Mouse (Mus musculus) hindbrain, embryonic 11.5 days (tissue): ENCODE data around the gene Dnajc17. TPM values are rescaled to one million over a fixed set of nuclear protein-coding genes. Genes with fewer than 3 reads are reported as not detected.

Source experiments
- ATAC-seq: fragments of 200-750 bp; cut with Nextera tagmentation; 2 replicates; pipeline ENCODE4 v1.8.0; 2017; ENCODE audit warnings: mild to moderate bottlenecking, moderate TSS enrichment, moderate library complexity; ENCODE audit not compliant: low FRiP score
- DNase-seq: peaks from one replicate; pipeline ENCODE4 v3.0.0-alpha.2; 2015; ENCODE audit warnings: low spot score
- H3K27ac ChIP-seq: fragments of 300-500 bp; sonication (generic); 2 replicates; pipeline ENCODE4 v1.5.1; 2014; ENCODE audit warnings: mild to moderate bottlenecking, low read depth, low read length
- H3K27me3 ChIP-seq: fragments of 300-500 bp; sonication (generic); 2 replicates; pipeline ENCODE4 v1.6.1; 2014; ENCODE audit warnings: mild to moderate bottlenecking, low read length, moderate library complexity, mixed read lengths; ENCODE audit not compliant: control insufficient read depth, insufficient read depth
- H3K36me3 ChIP-seq: fragments of 300-500 bp; sonication (generic); 2 replicates; pipeline ENCODE4 v1.6.1; 2014; ENCODE audit warnings: mild to moderate bottlenecking, low read length, moderate library complexity, mixed read lengths; ENCODE audit not compliant: control insufficient read depth, insufficient read depth
- H3K4me1 ChIP-seq: fragments of 300-500 bp; sonication (generic); replicated peaks from 2 replicates; pipeline ENCODE4 v1.6.1; 2014; ENCODE audit warnings: low read length, mixed read lengths; ENCODE audit not compliant: control insufficient read depth, insufficient read depth
- H3K4me2 ChIP-seq: fragments of 300-500 bp; sonication (generic); replicated peaks from 2 replicates; pipeline ENCODE4 v1.6.1; 2014; ENCODE audit warnings: mild to moderate bottlenecking, low read depth, low read length
- H3K4me3 ChIP-seq: fragments of 300-500 bp; sonication (generic); 2 replicates; pipeline ENCODE4 v1.5.1; 2014; ENCODE audit warnings: low read depth, low read length
- H3K9ac ChIP-seq: fragments of 300-500 bp; sonication (generic); 2 replicates; pipeline ENCODE4 v1.6.1; 2014; ENCODE audit warnings: low read depth, low read length
- H3K9me3 ChIP-seq: fragments of 300-500 bp; sonication (generic); 2 replicates; pipeline ENCODE4 v1.6.1; 2016; ENCODE audit warnings: low read length; ENCODE audit not compliant: control insufficient read depth
- WGBS: fragments of 180-500 bp; shearing (Covaris S2); extraction: QIAGEN DNeasy Blood & Tissue Kit; methylation state at CpG from one replicate; pipeline ENCODE4 v1.1.7; 2014; 5-methylcytosine and 5-hydroxymethylcytosine counted together
- polyA plus RNA-seq: library from polyadenylated mRNA; unstranded; fragments of >200 nt; fragmentation: Nextera tagmentation; extraction: Ambion mirVana; gene quantifications from 2 replicates; pipeline ENCODE4 v1.2.1, GENCODE M21; 2014

Gene Dnajc17
- polyA plus RNA-seq, 1 experiment from 2014 or later = 22.2 TPM

DNA sequence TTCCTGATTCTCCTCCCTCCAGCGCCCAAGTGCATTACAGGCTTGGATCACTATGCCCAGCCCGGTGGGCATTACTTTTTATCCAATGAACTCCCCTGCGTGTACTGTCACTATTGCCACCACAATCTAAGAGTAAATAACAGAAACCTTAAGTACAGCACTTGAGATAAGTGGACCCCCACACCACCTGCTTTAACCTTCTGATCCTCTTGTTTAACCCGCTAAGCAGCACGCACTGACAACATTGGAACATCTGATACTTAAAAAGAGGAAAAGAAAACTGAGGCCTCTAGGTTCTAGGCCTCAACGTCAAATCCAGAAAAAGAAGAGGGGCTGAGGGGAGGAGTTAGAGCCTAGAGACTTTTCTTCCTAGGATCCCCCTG is 643 bp downstream of the Dnajc17 start:
- no peaks in the 10 kb centered on the region for H3K9me3 ChIP-seq
- H3K36me3 ChIP-seq = no peaks in the 10 kb centered on the region
- ATAC-seq (0 out of 2 replicates have a peak, but pooled peaks have one; percentile 1), DNase-seq (no peak)
- H3K4me3 ChIP-seq = peak overlapping the region; percentile 49
- H3K27me3 ChIP-seq = no peaks in the 10 kb centered on the region
- 29% methylated on average over 6 of the region's 6 CpGs for WGBS
- peak overlapping the region; percentile 47 for H3K4me2 ChIP-seq
- peak overlapping the region; percentile 61 for H3K9ac ChIP-seq
- peak overlapping the region; percentile 71 for H3K27ac ChIP-seq
- H3K4me1 ChIP-seq = peaks cover 2% of the 10 kb centered on the region; the same call in 1 of the 2 replicates

DNA sequence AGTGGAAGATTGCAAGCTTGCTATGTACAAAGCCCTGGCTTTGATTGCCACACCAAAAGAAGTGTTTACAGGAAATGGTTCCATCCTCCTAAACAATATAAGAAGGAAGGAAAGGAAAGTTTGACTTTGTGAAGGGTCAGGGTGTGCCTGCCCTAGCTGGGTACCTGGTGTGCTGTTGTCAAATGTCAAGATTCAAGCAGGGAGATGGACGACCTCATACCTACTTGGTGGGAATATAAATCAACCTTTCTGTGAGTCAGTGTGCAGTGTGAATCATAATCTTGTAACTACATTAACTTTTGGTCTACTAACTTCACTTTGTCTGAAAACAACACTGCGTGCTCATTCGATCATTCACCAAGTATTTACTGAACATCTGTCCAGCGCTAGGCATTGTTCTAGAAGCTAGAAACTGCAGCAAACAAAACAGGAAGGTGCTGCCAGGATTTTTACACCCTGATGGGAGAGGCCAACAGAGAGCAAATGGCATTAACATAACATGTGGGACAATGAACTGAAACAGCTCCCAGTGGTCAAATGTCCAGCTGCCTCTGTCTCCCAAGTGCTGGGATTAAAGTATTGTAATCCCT is 4.6 kb downstream of the Dnajc17 start:
- Histone ChIP-seq H3K9ac (no peak overlapping the region), H3K27ac (no peak overlapping the region), H3K27me3 (no peaks in the 10 kb centered on the region), H3K36me3 (no peaks in the 10 kb centered on the region), H3K4me2 (no peak overlapping the region), H3K4me1 (peaks cover 2% of the 10 kb centered on the region; the same call in 1 of the 2 replicates), H3K4me3 (no peak overlapping the region), H3K9me3 (no peaks in the 10 kb centered on the region)
- WGBS = 85% methylated on average over 4 of the region's 4 CpGs
- DNase-seq = no peak
- ATAC-seq = no peak

DNA sequence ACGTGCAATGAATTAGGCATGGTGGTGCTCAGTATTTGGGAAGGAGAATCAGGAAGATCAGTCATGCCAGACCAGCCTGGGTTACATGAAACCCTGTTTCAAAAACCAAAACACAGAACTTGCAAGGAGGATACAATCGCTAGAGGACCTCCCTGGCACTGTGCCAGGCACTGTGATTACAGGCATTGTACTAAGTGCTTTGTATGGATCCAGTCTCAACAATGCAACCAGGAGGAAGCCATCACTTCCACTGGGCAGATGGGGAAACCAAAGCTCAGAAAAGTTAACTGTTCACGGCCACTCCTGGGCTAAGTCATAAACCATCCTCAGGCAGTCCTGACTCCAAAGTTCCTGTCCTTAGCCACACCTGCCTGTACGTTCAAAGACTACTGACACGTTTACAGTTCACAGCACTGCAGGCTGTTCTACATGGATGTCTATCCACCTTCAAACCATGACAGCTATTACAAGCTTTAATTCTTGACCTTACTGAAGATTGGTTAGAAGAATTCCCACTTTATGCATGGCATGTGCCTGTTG is 5.6 kb downstream of the Dnajc17 start:
- ATAC-seq (no peak), DNase-seq (peak; percentile 33)
- H3K4me2 ChIP-seq = no peak overlapping the region
- peaks cover 2% of the 10 kb centered on the region; the same call in 1 of the 2 replicates for H3K4me1 ChIP-seq
- no peak overlapping the region for H3K27ac ChIP-seq
- 79% methylated on average over 5 of the region's 5 CpGs for WGBS
- H3K9ac ChIP-seq = no peak overlapping the region
- no peaks in the 10 kb centered on the region for H3K9me3 ChIP-seq
- H3K4me3 ChIP-seq = no peak overlapping the region
- H3K27me3 ChIP-seq = no peaks in the 10 kb centered on the region
- no peaks in the 10 kb centered on the region for H3K36me3 ChIP-seq

DNA sequence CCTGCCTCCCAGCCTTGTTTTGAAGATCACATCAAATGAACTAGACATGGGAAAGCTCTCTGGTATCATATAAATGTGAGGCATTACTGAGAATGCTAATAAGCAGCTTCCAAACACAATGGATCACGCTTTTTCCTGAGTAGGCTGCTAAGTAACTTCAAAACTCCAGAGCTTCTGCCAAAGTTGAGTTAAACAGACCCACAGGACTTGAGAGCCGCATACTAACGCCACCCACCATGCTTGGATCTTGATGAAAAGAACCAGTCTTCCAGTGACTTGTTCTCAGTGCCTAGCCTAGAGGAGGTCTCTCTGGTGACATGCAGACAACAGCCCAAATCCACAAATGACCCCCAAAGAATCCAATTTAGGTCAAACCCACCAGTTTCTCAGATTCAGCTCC is 9.7 kb downstream of the Dnajc17 start:
- Histone ChIP-seq H3K4me3 (no peak overlapping the region), H3K27ac (no peak overlapping the region), H3K4me2 (no peak overlapping the region), H3K36me3 (no peaks in the 10 kb centered on the region), H3K27me3 (no peaks in the 10 kb centered on the region), H3K4me1 (no peaks in the 10 kb centered on the region), H3K9ac (no peak overlapping the region), H3K9me3 (no peaks in the 10 kb centered on the region)
- 61% methylated on average over 3 of the region's 3 CpGs for WGBS
- ATAC-seq (no peak), DNase-seq (no peak)

DNA sequence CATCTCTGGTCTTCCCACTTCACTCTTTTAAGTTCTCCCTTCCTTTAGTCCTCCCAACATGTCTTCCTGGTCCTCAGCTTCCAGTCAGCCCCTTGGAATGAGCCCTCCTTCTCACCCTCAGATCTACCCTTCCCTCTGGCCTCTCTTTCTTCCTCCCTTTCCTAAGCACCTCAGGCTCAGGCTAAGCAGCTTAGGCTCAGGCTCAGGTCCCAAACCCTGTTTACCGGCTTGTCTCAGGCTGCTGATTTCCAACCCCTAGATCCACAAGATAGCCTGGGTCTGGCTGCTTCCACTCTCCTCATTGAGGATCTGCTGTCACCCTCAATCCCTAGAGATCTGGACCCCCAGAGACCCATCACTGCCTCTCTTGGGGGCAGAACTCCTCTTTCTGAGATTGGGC is 10.5 kb downstream of the Dnajc17 start:
- ATAC-seq = no peak
- 61% methylated on average over 1 of the region's 1 CpGs for WGBS
- H3K27me3 ChIP-seq = no peaks in the 10 kb centered on the region

DNA sequence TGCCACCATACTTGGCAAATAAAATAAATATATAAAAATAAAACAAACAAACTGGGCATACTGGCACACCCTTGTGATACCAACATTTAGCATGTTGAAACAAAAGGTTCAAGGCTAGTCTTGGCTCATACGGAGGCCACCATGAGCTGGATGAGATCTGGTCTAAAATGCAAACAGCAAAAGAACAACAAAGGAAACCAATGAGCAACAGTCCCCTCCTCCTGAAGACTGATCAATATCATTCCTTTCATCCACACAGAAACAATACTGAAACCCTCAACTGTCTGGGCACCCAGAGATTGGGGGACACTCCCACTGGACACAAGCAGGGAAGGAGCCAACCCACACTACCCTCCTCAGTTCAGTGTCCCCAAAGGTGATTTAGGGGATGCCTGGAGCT is 11.1 kb downstream of the Dnajc17 start:
- no peaks in the 10 kb centered on the region for H3K9me3 ChIP-seq
- H3K9ac ChIP-seq = no peak overlapping the region
- DNase-seq = no peak
- H3K27me3 ChIP-seq = no peaks in the 10 kb centered on the region
- WGBS = 83% methylated on average over 1 of the region's 1 CpGs
- H3K27ac ChIP-seq = no peak overlapping the region
- ATAC-seq = no peak
- no peaks in the 10 kb centered on the region for H3K4me1 ChIP-seq
- no peak overlapping the region for H3K4me2 ChIP-seq
- no peak overlapping the region for H3K4me3 ChIP-seq
- H3K36me3 ChIP-seq = no peaks in the 10 kb centered on the region

More for the DNA sequence above, 10.5 kb downstream of the Dnajc17 start:
- H3K9ac ChIP-seq = no peak overlapping the region
- DNase-seq = no peak
- H3K36me3 ChIP-seq = no peaks in the 10 kb centered on the region
- H3K9me3 ChIP-seq = no peaks in the 10 kb centered on the region
- H3K4me3 ChIP-seq = no peak overlapping the region
- H3K27ac ChIP-seq = no peak overlapping the region
- H3K4me1 ChIP-seq = no peaks in the 10 kb centered on the region
- H3K4me2 ChIP-seq = no peak overlapping the region

DNA sequence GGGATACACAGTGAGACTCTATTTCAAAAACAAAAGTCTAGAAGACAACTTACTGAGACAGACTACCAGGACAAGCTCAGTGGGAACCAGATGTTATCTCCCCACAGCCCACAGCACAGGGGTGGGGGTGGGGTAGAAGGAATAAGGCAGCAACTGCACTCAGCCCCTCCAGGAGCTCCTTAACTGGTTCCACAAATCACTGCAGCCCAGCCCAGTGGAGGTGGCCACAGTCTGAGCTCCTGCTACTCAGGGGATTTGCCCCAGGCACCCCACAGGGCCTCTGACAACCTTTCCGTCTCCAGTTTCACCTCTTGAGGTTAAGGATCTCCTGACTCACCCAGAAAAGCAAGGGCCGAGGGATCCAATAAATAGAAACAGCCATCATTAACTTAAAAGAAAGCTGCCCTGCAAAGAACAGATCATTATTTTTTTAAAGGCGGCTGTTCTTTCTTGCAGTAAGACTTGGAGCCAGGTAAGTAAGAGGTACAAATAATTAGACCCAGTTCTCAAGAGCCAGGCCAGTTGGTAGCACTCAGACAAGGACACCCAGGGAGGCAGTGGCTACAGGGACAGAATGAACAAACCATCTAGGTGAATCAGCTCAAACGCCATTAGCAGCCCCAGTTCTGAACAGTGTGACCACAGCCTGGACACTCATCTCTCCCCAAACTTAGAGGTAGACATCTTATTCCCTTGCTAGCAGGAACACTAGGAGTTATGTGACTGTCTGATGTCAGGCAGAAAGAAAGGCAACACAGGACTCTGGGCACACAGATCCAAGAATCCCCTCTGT is 12.1 kb downstream of the Dnajc17 start:
- ATAC-seq = no peak
- no peaks in the 10 kb centered on the region for H3K4me1 ChIP-seq
- no peak overlapping the region for H3K27ac ChIP-seq
- no peaks in the 10 kb centered on the region for H3K36me3 ChIP-seq
- no peaks in the 10 kb centered on the region for H3K27me3 ChIP-seq
- H3K9me3 ChIP-seq = no peaks in the 10 kb centered on the region
- no peak for DNase-seq
- H3K4me2 ChIP-seq = no peak overlapping the region
- no peak overlapping the region for H3K4me3 ChIP-seq
- WGBS = 42% methylated on average over 4 of the region's 4 CpGs
- H3K9ac ChIP-seq = no peak overlapping the region

DNA sequence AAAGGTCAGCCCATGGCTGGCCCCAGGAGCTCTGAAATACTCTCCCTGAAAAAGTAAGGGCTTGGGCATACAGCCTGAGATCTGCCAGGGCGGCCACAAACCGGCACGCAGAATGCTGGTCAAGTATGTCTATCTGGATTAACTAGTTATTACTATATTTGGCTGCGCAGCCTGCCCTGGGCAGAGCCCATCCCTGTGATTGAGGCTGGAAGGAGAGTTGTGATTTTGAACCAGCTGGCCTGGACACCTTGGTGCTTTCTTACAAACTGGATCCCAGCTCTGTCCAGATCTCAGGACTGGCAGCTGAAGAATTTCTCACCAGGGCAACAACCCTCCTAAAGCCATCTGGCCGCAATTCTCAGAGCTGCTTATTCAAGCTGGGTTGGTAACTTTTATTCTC is 14.5 kb downstream of the Dnajc17 start:
- H3K9ac ChIP-seq = no peak overlapping the region
- no peaks in the 10 kb centered on the region for H3K4me1 ChIP-seq
- no peak overlapping the region for H3K4me3 ChIP-seq
- H3K27ac ChIP-seq = no peak overlapping the region
- no peaks in the 10 kb centered on the region for H3K27me3 ChIP-seq
- H3K36me3 ChIP-seq = no peaks in the 10 kb centered on the region
- no peak overlapping the region for H3K4me2 ChIP-seq
- no peaks in the 10 kb centered on the region for H3K9me3 ChIP-seq
- no peak for DNase-seq
- 90% methylated on average over 5 of the region's 5 CpGs for WGBS
- no peak for ATAC-seq

DNA sequence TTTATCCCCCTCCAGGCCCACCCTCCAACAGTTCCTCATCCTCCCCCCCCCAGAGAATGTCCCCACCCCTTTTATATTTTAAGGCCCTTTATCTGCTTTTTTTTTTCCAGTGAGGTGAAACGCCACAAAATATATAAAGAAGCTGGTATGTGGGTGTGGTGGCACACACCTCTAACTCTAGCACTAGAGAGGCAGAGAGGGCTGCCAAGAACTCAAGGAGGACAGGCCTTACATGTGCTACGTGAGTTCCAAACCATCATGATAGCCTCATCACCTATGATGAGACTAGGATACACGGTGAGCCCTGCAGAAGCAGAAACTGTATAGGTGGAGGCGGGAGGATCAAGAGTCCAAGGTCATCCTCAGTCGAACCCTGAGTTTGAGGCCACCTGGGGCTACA is 17.6 kb downstream of the Dnajc17 start:
- no peak overlapping the region for H3K9ac ChIP-seq
- H3K27ac ChIP-seq = no peak overlapping the region
- H3K9me3 ChIP-seq = no peaks in the 10 kb centered on the region
- WGBS = 87% methylated on average over 5 of the region's 5 CpGs
- no peaks in the 10 kb centered on the region for H3K36me3 ChIP-seq
- H3K4me2 ChIP-seq = no peak overlapping the region
- no peaks in the 10 kb centered on the region for H3K4me1 ChIP-seq
- no peak for ATAC-seq
- no peak overlapping the region for H3K4me3 ChIP-seq
- no peak for DNase-seq
- no peaks in the 10 kb centered on the region for H3K27me3 ChIP-seq
